In genomic region chrX:157596802-157597201, GRCm38 (mm10) we compare ENCODE assay signal across 8 mouse cellular contexts. TPM values are rescaled to one million over a fixed set of nuclear protein-coding genes. Genes with fewer than 3 reads are reported as not detected.
A peak's percentile ranks its signal among the peaks of the same experiment; 100 is the strongest.
DNase-seq lines count a peak whose midpoint lies in the region; ATAC-seq and TF ChIP-seq lines count a peak whose summit lies in the region.

No protein-coding gene starts in this region.

- H3K27ac ChIP-seq in CH12.LX (ENCODE audit: insufficient read depth, low read depth): no peak overlapping the region; the same call in 1 of the 2 replicates
- H3K27ac ChIP-seq in hindbrain, embryonic 10.5 days: 0 out of 2 replicates have a peak overlapping the region, but pooled peaks have one; percentile 95
- H3K27ac ChIP-seq in liver, postnatal 0 days (ENCODE audit: low read depth): no peak overlapping the region

- no peak for ATAC-seq in liver, postnatal 0 days

- no peaks in the 10 kb centered on the region for H3K36me3 ChIP-seq in CH12.LX (replicated peaks in 1 of 2; ENCODE audit: control insufficient read depth in 1 of 2, insufficient read depth in 1 of 2, low read length in 1 of 2)
- no peaks in the 10 kb centered on the region for H3K36me3 ChIP-seq in hindbrain, embryonic 10.5 days
- no peaks in the 10 kb centered on the region for H3K36me3 ChIP-seq in liver, postnatal 0 days (replicated peaks; ENCODE audit: insufficient read depth, low read length)

- peak overlapping the region; percentile 53 to 88 (median 65) for H3K4me3 ChIP-seq in CH12.LX (replicated peaks in 1 of 3; ENCODE audit: low read depth in 2 of 3, low read length in 2 of 3, poor library complexity in 1 of 3)
- H3K4me3 ChIP-seq in hindbrain, embryonic 10.5 days: peak overlapping the region; percentile 66
- H3K4me3 ChIP-seq in liver, postnatal 0 days (ENCODE audit: low read depth, low read length): peak overlapping the region; percentile 68; the same call in 1 of the 2 replicates

- no peaks in the 10 kb centered on the region for H3K27me3 ChIP-seq in CH12.LX (replicated peaks)
- H3K27me3 ChIP-seq in hindbrain, embryonic 10.5 days (ENCODE audit: insufficient read depth, poor library complexity, severe bottlenecking): 0 out of 2 replicates have a peak, but pooled peaks cover 4% of the 10 kb centered on the region
- no peaks in the 10 kb centered on the region for H3K27me3 ChIP-seq in liver, postnatal 0 days (ENCODE audit: insufficient read depth, low read length)

- H3K79me2 ChIP-seq in CH12.LX (replicated peaks; ENCODE audit: control insufficient read depth, extremely low read depth, insufficient read depth, poor library complexity, severe bottlenecking): peaks cover 16% of the 10 kb centered on the region

- TF ChIP-seq EP300 in CH12.LX (IDR thresholded peaks at IDR 0.05; ENCODE audit: low read length): no peak
- TF ChIP-seq EP300 in liver, postnatal 0 days (IDR thresholded peaks at IDR 0.05; ENCODE audit: low read depth): no peak

- WGBS in hindbrain, embryonic 10.5 days: 90% methylated on average over 5 of the region's 5 CpGs
- WGBS in liver, postnatal 0 days (ENCODE audit: insufficient replicate concordance): 58% methylated on average over 5 of the region's 5 CpGs

- in situ Hi-C loops in CH12.LX (cut with MboI; ENCODE audit: low pct_ligation_motif_present, low pct_unique_long_range_greater_than_20kb, low sequenced_read_pairs): loop anchor here (10.0 kb wide), 1 partner anchor 122 kb away; no protein-coding TSS in a partner anchor

- dilution Hi-C loops in CH12.LX (cut with MboI; ENCODE audit: extremely low pct_ligation_motif_present, extremely low pct_unique_long_range_greater_than_20kb, low sequenced_read_pairs): no loop called here

- DNase-seq in B cell, adult 2 months: peak; percentile 2 to 33
- DNase-seq in CH12.LX (ENCODE audit: extremely low read depth): peak; percentile 33
- DNase-seq in hindbrain, embryonic 10.5 days (ENCODE audit: low spot score): no peak
- DNase-seq in liver, postnatal 0 days: no peak
- DNase-seq in spleen, postnatal 14 days (ENCODE audit: low spot score in 2 of 2): no peak
- DNase-seq in frontal cortex, postnatal 36 days (ENCODE audit: low spot score in 2 of 2): no peak
- no peak for DNase-seq in embryo, embryonic 11 days
- no peak for DNase-seq in adrenal gland, postnatal 14 days

- H3K9me3 ChIP-seq in CH12.LX (replicated peaks; ENCODE audit: low read length): no peaks in the 10 kb centered on the region
- 0 out of 2 replicates have a peak, but pooled peaks cover 2% of the 10 kb centered on the region for H3K9me3 ChIP-seq in hindbrain, embryonic 10.5 days
- no peaks in the 10 kb centered on the region for H3K9me3 ChIP-seq in liver, postnatal 0 days (ENCODE audit: low read length)

- TF ChIP-seq POLR2A in CH12.LX (IDR thresholded peaks at IDR 0.05; ENCODE audit: low read depth, low read length): no peak

- peak overlapping the region; percentile 89 for H3K4me2 ChIP-seq in CH12.LX (ENCODE audit: insufficient read depth, low read depth, poor library complexity, severe bottlenecking)
- peak overlapping the region; percentile 64; the same call in 1 of the 2 replicates for H3K4me2 ChIP-seq in liver, postnatal 0 days (ENCODE audit: low read depth, low read length)

- peaks cover 0 to 7% of the 10 kb centered on the region in 2 experiments; a peak in 1 of 4 replicates for H3K4me1 ChIP-seq in CH12.LX (ENCODE audit: control insufficient read depth in 1 of 2, insufficient read depth in 2 of 2)
- H3K4me1 ChIP-seq in hindbrain, embryonic 10.5 days (replicated peaks): peaks cover 8% of the 10 kb centered on the region; the same call in 1 of the 2 replicates
- no peaks in the 10 kb centered on the region for H3K4me1 ChIP-seq in liver, postnatal 0 days (ENCODE audit: insufficient read depth)

- TF ChIP-seq RAD21 in CH12.LX (IDR thresholded peaks at IDR 0.05; ENCODE audit: low read depth, low read length): no peak

- peak overlapping the region; percentile 69 for H3K9ac ChIP-seq in CH12.LX (ENCODE audit: insufficient read depth, low read depth)
- H3K9ac ChIP-seq in liver, postnatal 0 days (replicated peaks): no peak overlapping the region

- no peak for TF ChIP-seq CTCF in CH12.LX (conservative IDR thresholded peaks at IDR 0.05 in 1 of 2, IDR thresholded peaks at IDR 0.05 in 1 of 2; ENCODE audit: low read depth in 2 of 2, low read length in 2 of 2)
- no peak for TF ChIP-seq CTCF in liver, postnatal 0 days (IDR thresholded peaks at IDR 0.05; ENCODE audit: low read depth)

TF ChIP-seq in CH12.LX, 34 proteins besides CTCF, POLR2A, EP300 and RAD21:
- TF ChIP-seq PAX5 (IDR thresholded peaks at IDR 0.05; ENCODE audit: low read length) (no peak), BHLHE40 (IDR thresholded peaks at IDR 0.05; ENCODE audit: low read depth, low read length) (peak; percentile 31; the same call in 1 of the 2 replicates), MAZ (IDR thresholded peaks at IDR 0.05; ENCODE audit: low read depth, low read length) (no peak)

RNA-seq across cellular contexts. Expression of gene Mbtps2, which starts 1.7 kb away (rescaled TPM):
- total RNA-seq in CH12.LX (2012; rRNA removed) (5.8 and 6.0 TPM in 2 replicates), CH12.LX (2014; rRNA removed) (11.4 and 12.4 TPM in 2 replicates)
- polyA plus RNA-seq in CH12.LX (2012; ENCODE audit: insufficient read length, low read depth): 24.2 and 30.2 TPM in 2 replicates
- 19.2 and 22.8 TPM in 2 replicates for polyA plus RNA-seq in hindbrain, embryonic 10.5 days (2016; fragmentation: Nextera tagmentation; extraction: Ambion mirVana)
- 3.7 and 4.5 TPM in 2 replicates for polyA plus RNA-seq in liver, postnatal 0 days (2015; fragmentation: Nextera tagmentation; extraction: Ambion mirVana)
- total RNA-seq in adrenal gland, postnatal 14 days (2021): 22.2 and 23.4 TPM in 2 replicates

RNA-seq across cellular contexts. Expression of gene Yy2, which starts 28.0 kb away (rescaled TPM):
- total RNA-seq in CH12.LX (2012; rRNA removed) (1.8 TPM in 2 replicates), CH12.LX (2014; rRNA removed) (7.2 and 7.5 TPM in 2 replicates)
- polyA plus RNA-seq in CH12.LX (2012; ENCODE audit: insufficient read length, low read depth): 0.40 TPM in 1 of 2 replicates, not detected in the other
- 4.9 and 5.6 TPM in 2 replicates for polyA plus RNA-seq in hindbrain, embryonic 10.5 days (2016; fragmentation: Nextera tagmentation; extraction: Ambion mirVana)
- polyA plus RNA-seq in liver, postnatal 0 days (2015; fragmentation: Nextera tagmentation; extraction: Ambion mirVana): 0.62 and 0.75 TPM in 2 replicates
- 0.11 and 1.3 TPM in 2 replicates for total RNA-seq in adrenal gland, postnatal 14 days (2021)

Comparison
In these comparisons a context has a peak if more than half of its experiments do, and no peak if none do; other contexts are left out.
1. DNase-seq: peak in B cell, adult 2 months (2 of 2) and CH12.LX (single experiment); none in hindbrain, embryonic 10.5 days (single experiment), liver, postnatal 0 days (single experiment), spleen, postnatal 14 days (0 of 2), frontal cortex, postnatal 36 days (0 of 2), embryo, embryonic 11 days (single experiment) and adrenal gland, postnatal 14 days (single experiment).
2. Peak in every context shown above with its lines, with median percentiles within 50 percentile points of each other: H3K4me3 ChIP-seq.